Mouse (Mus musculus) adipocyte (in vitro differentiated cells): ENCODE results near the gene Diras1.
A peak's percentile ranks its signal among the peaks of the same experiment; 100 is the strongest.
"Not testable (repeated sequence)": the region's sequence is repeated elsewhere in the genome, so short reads cannot be mapped to it uniquely, and the experiment has no call there.

Source experiments
- DNase-seq: peaks from one replicate; pipeline ENCODE4 v3.0.0-alpha.2; 2016; ENCODE audit warnings: low spot score

Gene Diras1

GRCm38 (mm10) chr10:81025639-81026275 lies at the start of gene Diras1:
Gene Diras1, minus strand, starts transcription at chr10:81025662.
- no peak for DNase-seq

- DNase-seq = no peak
These were observed 48.0 kb upstream of the Diras1 start for GRCm38 (mm10) chr10:81073464-81073863.

- DNase-seq = no peak
These were observed 46.8 kb upstream of the Diras1 start for GRCm38 (mm10) chr10:81072290-81072689.

GRCm38 (mm10) chr10:81069836-81070235 lies 44.4 kb upstream of the Diras1 start, which contains the start of gene Thop1:
Gene Thop1, plus strand, starts transcription at chr10:81070035.
- peak; percentile 99 for DNase-seq

GRCm38 (mm10) chr10:81068706-81069105 lies 43.2 kb upstream of the Diras1 start:
- DNase-seq = no peak

GRCm38 (mm10) chr10:81064519-81064918 lies 39.1 kb upstream of the Diras1 start:
- not testable (repeated sequence) for DNase-seq

- DNase-seq = no peak
These were observed 37.2 kb upstream of the Diras1 start for GRCm38 (mm10) chr10:81062710-81063109.

- peak; percentile 100 for DNase-seq
These were observed 34.4 kb upstream of the Diras1 start, which contains the start of gene Sgta for GRCm38 (mm10) chr10:81059603-81060543. Gene Sgta, minus strand, starts transcription at chr10:81060181.

- DNase-seq = no peak
These were observed 33.4 kb upstream of the Diras1 start for GRCm38 (mm10) chr10:81058896-81059295.

GRCm38 (mm10) chr10:81057406-81058130 lies 32.1 kb upstream of the Diras1 start:
- peak; percentile 86 for DNase-seq

- DNase-seq = not testable (repeated sequence)
These were observed 30.4 kb upstream of the Diras1 start for GRCm38 (mm10) chr10:81055802-81056340.

GRCm38 (mm10) chr10:81055169-81055568 lies 29.7 kb upstream of the Diras1 start:
- no peak for DNase-seq

- DNase-seq = no peak
These were observed 27.1 kb upstream of the Diras1 start for GRCm38 (mm10) chr10:81052577-81052976.

- DNase-seq = no peak
These were observed 25.7 kb upstream of the Diras1 start for GRCm38 (mm10) chr10:81051133-81051532.

GRCm38 (mm10) chr10:81050645-81051044 lies 25.2 kb upstream of the Diras1 start:
- no peak for DNase-seq

- not testable (repeated sequence) for DNase-seq
These were observed 19.8 kb upstream of the Diras1 start for GRCm38 (mm10) chr10:81045246-81045645.

- DNase-seq = peak; percentile 65
These were observed 16.2 kb upstream of the Diras1 start for GRCm38 (mm10) chr10:81041458-81042175.

- DNase-seq = peak; percentile 97
These were observed 11.6 kb upstream of the Diras1 start, which contains the start of gene Slc39a3 for GRCm38 (mm10) chr10:81036988-81037580. Gene Slc39a3, minus strand, starts transcription at chr10:81037426.

GRCm38 (mm10) chr10:81036251-81036650 lies 10.8 kb upstream of the Diras1 start:
- peak; percentile 37 for DNase-seq

- DNase-seq = no peak
These were observed 8.1 kb upstream of the Diras1 start for GRCm38 (mm10) chr10:81033586-81033985.

GRCm38 (mm10) chr10:81029031-81029430 lies 3.6 kb upstream of the Diras1 start:
- no peak for DNase-seq
